Mouse (Mus musculus) CH12.LX (cell line): ENCODE data around the gene Cep55.

Experiments used
- JUND ChIP-seq: conservative IDR thresholded peaks from 2 replicates; pipeline ENCODE4 v1.6.1; 2011; ENCODE audit warnings: low read depth, low read length, improper control_type of control experiment
- MAX ChIP-seq: IDR thresholded peaks from 2 replicates; pipeline ENCODE4 v1.6.1; 2011; ENCODE audit warnings: low read length, improper control_type of control experiment
- MYC ChIP-seq: IDR thresholded peaks from 2 replicates; pipeline ENCODE4 v1.6.1; 2011; ENCODE audit warnings: low read depth, mild to moderate bottlenecking, improper control_type of control experiment, low read length
- POLR2A ChIP-seq: IDR thresholded peaks from 2 replicates; pipeline ENCODE4 v1.6.1; 2011; ENCODE audit warnings: low read depth, mild to moderate bottlenecking, improper control_type of control experiment, low read length
- RAD21 ChIP-seq: IDR thresholded peaks from 2 replicates; pipeline ENCODE4 v1.6.1; 2011; ENCODE audit warnings: low read depth, mild to moderate bottlenecking, low read length, improper control_type of control experiment, moderate library complexity
- USF1 ChIP-seq: IDR thresholded peaks from 2 replicates; pipeline ENCODE4 v1.6.1; 2014; ENCODE audit warnings: low read depth, mild to moderate bottlenecking, inconsistent platforms, low read length, improper control_type of control experiment
- USF2 ChIP-seq: conservative IDR thresholded peaks from 2 replicates; pipeline ENCODE4 v1.6.1; 2011; ENCODE audit warnings: low read depth, low read length, improper control_type of control experiment
- ZC3H11A ChIP-seq: IDR thresholded peaks from 2 replicates; pipeline ENCODE4 v1.6.1; 2012; ENCODE audit warnings: low read depth, mild to moderate bottlenecking, inconsistent platforms, low read length, improper control_type of control experiment
- ZMIZ1 ChIP-seq: IDR thresholded peaks from 2 replicates; pipeline ENCODE4 v1.6.1; 2012; ENCODE audit warnings: low read depth, mild to moderate bottlenecking, inconsistent platforms, low read length, improper control_type of control experiment

DNA sequence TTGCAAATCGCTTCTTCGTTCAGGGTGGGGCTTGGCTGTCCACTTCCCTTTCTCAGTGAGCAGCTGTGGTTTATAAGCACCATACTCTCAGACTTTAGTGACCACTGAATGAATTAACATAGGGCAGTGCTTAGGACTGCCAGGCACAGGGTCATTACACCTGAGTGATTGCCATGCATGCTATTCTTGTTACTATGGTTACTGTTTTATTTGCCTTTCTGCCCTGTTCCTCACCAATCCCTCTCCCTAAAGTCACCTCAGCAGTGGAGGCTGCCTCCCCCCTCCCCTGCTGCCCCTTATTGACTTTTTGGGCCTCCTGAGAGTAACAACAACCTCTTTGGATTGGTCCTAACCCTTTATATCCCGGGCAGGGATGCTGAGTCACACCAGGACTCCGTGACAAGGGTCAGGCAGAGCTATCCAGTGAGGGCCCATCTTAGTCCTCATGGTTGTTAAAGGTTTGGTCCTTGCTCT lies 36.7 kb downstream of the Cep55 start:
- TF ChIP-seq USF1 (no peak), ZC3H11A (no peak), RAD21 (no peak), POLR2A (no peak), JUND (no peak), USF2 (no peak), MYC (no peak), ZMIZ1 (no peak), MAX (no peak)
